Mouse (Mus musculus): Measurements from ENCODE around the gene Syt1.

The Syt1 gene

GRCm38 (mm10) chr10:108580786-108581420 lies 429.9 kb downstream of the Syt1 start:
- DNase-seq (ENCODE audit: low read depth, low spot score): no peak

- DNase-seq (ENCODE audit: low read depth, low spot score): no peak
Observed at GRCm38 (mm10) chr10:108579396-108579795, 431.4 kb downstream of the Syt1 start.

- no peak for DNase-seq (ENCODE audit: low read depth, low spot score)
Observed at GRCm38 (mm10) chr10:108577611-108578010, 433.2 kb downstream of the Syt1 start.

- peak; percentile 79 for DNase-seq (ENCODE audit: low read depth, low spot score)
Observed at GRCm38 (mm10) chr10:108572764-108573163, 438.0 kb downstream of the Syt1 start.

- no peak for DNase-seq (ENCODE audit: low read depth, low spot score)
Observed at GRCm38 (mm10) chr10:108571104-108571503, 439.7 kb downstream of the Syt1 start.

GRCm38 (mm10) chr10:108569568-108570139 lies 441.1 kb downstream of the Syt1 start:
- peak; percentile 84 for DNase-seq (ENCODE audit: low read depth, low spot score)

- peak; percentile 42 for DNase-seq (ENCODE audit: low read depth, low spot score)
Observed at GRCm38 (mm10) chr10:108568925-108569324, 441.9 kb downstream of the Syt1 start.

GRCm38 (mm10) chr10:108568136-108568535 lies 442.6 kb downstream of the Syt1 start:
- peak; percentile 96 for DNase-seq (ENCODE audit: low read depth, low spot score)

- no peak for DNase-seq (ENCODE audit: low read depth, low spot score)
Observed at GRCm38 (mm10) chr10:108567456-108567855, 443.3 kb downstream of the Syt1 start.

GRCm38 (mm10) chr10:108559607-108559908 lies 451.2 kb downstream of the Syt1 start:
- DNase-seq (ENCODE audit: low read depth, low spot score): no peak

- no peak for DNase-seq (ENCODE audit: low read depth, low spot score)
Observed at GRCm38 (mm10) chr10:108558812-108559606, 451.8 kb downstream of the Syt1 start.

GRCm38 (mm10) chr10:108552544-108552943 lies 458.2 kb downstream of the Syt1 start:
- DNase-seq (ENCODE audit: low read depth, low spot score): no peak

- no peak for DNase-seq (ENCODE audit: low read depth, low spot score)
Observed at GRCm38 (mm10) chr10:108545715-108546114, 465.1 kb downstream of the Syt1 start.

GRCm38 (mm10) chr10:108541555-108541954 lies 469.2 kb downstream of the Syt1 start:
- peak; percentile 36 for DNase-seq (ENCODE audit: low read depth, low spot score)

- DNase-seq (ENCODE audit: low read depth, low spot score): no peak
Observed at GRCm38 (mm10) chr10:108538546-108538945, 472.2 kb downstream of the Syt1 start.

- DNase-seq (ENCODE audit: low read depth, low spot score): peak; percentile 71
Observed at GRCm38 (mm10) chr10:108537641-108538040, 473.1 kb downstream of the Syt1 start.

GRCm38 (mm10) chr10:108535922-108536321 lies 474.9 kb downstream of the Syt1 start:
- no peak for DNase-seq (ENCODE audit: low read depth, low spot score)

- no peak for DNase-seq (ENCODE audit: low read depth, low spot score)
Observed at GRCm38 (mm10) chr10:108534112-108534511, 476.7 kb downstream of the Syt1 start.

- no peak for DNase-seq (ENCODE audit: low read depth, low spot score)
Observed at GRCm38 (mm10) chr10:108532916-108533315, 477.9 kb downstream of the Syt1 start.

- DNase-seq (ENCODE audit: low read depth, low spot score): no peak
Observed at GRCm38 (mm10) chr10:108532283-108532682, 478.5 kb downstream of the Syt1 start.

- DNase-seq (ENCODE audit: low read depth, low spot score): no peak
Observed at GRCm38 (mm10) chr10:108531641-108532040, 479.1 kb downstream of the Syt1 start.

- DNase-seq (ENCODE audit: low read depth, low spot score): no peak
Observed at GRCm38 (mm10) chr10:108531111-108531510, 479.7 kb downstream of the Syt1 start.

GRCm38 (mm10) chr10:108528338-108528737 lies 482.4 kb downstream of the Syt1 start:
- no peak for DNase-seq (ENCODE audit: low read depth, low spot score)

Data from ZHBTc4 (cell line).